Mouse (Mus musculus) lung, adult 10 weeks (tissue): ENCODE results near the gene Gm20914. TPM values are rescaled to one million over a fixed set of nuclear protein-coding genes. Genes with fewer than 3 reads are reported as not detected.

Experiments used
- polyA plus RNA-seq: library from polyadenylated mRNA; stranded (reverse); fragments of 350-450 nt; fragmentation: Illumina TruSeq; extraction: RNeasy Lipid Tissue Mini Kit (QIAGEN cat#74804); gene quantifications from one replicate; pipeline ENCODE4 v1.2.3, GENCODE M21; 2014; ENCODE audit warnings: low read depth, low replicate concordance; ENCODE audit not compliant: insufficient read depth

Gm20914 gene
- polyA plus RNA-seq, result not detected

DNA sequence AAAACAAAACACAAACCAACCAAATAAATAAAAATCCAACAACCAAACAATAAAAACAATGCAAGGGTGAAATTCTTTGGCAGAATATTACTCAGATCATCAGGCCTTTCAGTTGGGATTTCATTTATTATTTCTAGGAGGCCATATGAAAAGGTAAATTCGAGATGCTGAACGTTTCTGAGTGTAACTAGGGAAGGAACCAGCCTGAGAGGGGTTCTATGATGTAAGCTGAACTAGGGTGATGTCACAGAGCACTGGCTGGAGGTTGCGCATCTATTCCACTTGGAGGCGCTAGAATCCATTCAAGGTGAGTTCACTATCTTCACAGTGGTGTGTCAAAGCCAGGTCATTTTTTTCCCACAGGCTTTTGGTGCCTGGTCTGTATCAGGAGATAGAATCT, at the start of gene Gm20914:
TSS of gene Gm20914 (plus strand) at position 301 of the 400 bp plus-strand sequence.

Other genes with a start within 250 kb of the Gm20914 start
- gene Gm21854, start 69.0 kb upstream of the Gm20914 start, polyA plus RNA-seq, result not detected
- gene Gm28171, start 67.4 kb downstream of the Gm20914 start, polyA plus RNA-seq, result not detected
- gene Gm21778, start 216.5 kb downstream of the Gm20914 start, polyA plus RNA-seq, result not detected